Comparison of ENCODE assay signal across 8 mouse cellular contexts in the genomic region with DNA sequence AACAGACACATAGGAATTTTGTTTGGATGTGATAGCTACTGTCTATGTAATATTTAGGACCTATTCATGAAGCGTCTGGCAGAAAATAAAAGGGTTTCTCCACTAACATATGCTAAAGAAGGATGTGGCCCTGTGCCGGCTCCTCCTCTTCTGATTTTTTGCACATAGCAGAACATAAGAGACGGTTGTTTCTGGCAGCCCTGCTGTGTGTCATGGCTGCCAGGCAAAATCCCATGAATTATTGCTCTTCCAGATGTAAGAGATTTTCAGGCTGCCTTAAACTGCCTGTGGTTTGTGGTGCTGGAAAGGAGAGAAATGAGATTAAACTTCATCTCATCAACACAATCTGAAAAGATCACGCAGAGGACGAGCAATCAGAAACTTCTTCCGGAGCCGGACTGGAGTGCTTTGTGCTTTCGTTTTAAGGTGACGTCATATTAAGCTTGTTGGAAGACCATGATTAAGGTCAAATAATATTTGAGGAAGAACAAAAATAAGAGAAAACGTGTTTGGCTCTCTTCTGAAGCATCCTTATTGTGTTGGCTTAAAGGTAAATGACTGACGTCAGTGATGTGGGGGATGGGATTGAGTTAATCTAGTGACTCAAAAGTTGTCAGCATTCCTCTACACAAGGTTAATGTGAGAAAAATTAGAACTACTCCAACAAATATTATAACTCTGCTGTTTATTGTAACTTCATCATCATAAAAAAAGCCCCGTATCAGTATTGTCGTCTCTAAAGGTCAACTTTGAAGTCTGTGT.
DNase-seq lines count a peak whose midpoint lies in the region; ATAC-seq lines count a peak whose summit lies in the region.

No protein-coding gene starts in this region.

- H3K27ac ChIP-seq in heart, embryonic 16.5 days (ENCODE audit: low read length) = no peak overlapping the region
- no peak overlapping the region for H3K27ac ChIP-seq in heart, embryonic 11.5 days (ENCODE audit: low read depth, low read length)
- no peak overlapping the region for H3K27ac ChIP-seq in midbrain, embryonic 14.5 days (replicated peaks; ENCODE audit: low read depth, low read length)
- no peak overlapping the region for H3K27ac ChIP-seq in midbrain, embryonic 11.5 days (ENCODE audit: low read depth, low read length)
- peak overlapping the region; percentile 55; the same call in 1 of the 2 replicates for H3K27ac ChIP-seq in intestine, embryonic 14.5 days (ENCODE audit: low read depth)
- peak overlapping the region; percentile 22; the same call in 1 of the 2 replicates for H3K27ac ChIP-seq in stomach, embryonic 16.5 days (ENCODE audit: low read length)

- H3K4me1 ChIP-seq in heart, embryonic 16.5 days (ENCODE audit: control insufficient read depth, insufficient read depth, low read length) = no peaks in the 10 kb centered on the region
- H3K4me1 ChIP-seq in heart, embryonic 11.5 days (ENCODE audit: control insufficient read depth, insufficient read depth, low read length) = no peaks in the 10 kb centered on the region
- no peaks in the 10 kb centered on the region for H3K4me1 ChIP-seq in midbrain, embryonic 14.5 days (ENCODE audit: control insufficient read depth, insufficient read depth, low read length)
- H3K4me1 ChIP-seq in midbrain, embryonic 11.5 days (ENCODE audit: control insufficient read depth, insufficient read depth, low read length) = no peaks in the 10 kb centered on the region
- peaks cover 8% of the 10 kb centered on the region; the same call in 1 of the 2 replicates for H3K4me1 ChIP-seq in intestine, embryonic 14.5 days (replicated peaks; ENCODE audit: control insufficient read depth, insufficient read depth, low read length)
- no peaks in the 10 kb centered on the region for H3K4me1 ChIP-seq in stomach, embryonic 16.5 days (ENCODE audit: control insufficient read depth, insufficient read depth, low read length)

- H3K36me3 ChIP-seq in heart, embryonic 16.5 days (ENCODE audit: control insufficient read depth, insufficient read depth) = no peaks in the 10 kb centered on the region
- H3K36me3 ChIP-seq in heart, embryonic 11.5 days (ENCODE audit: control insufficient read depth, insufficient read depth, low read length) = no peaks in the 10 kb centered on the region
- no peaks in the 10 kb centered on the region for H3K36me3 ChIP-seq in midbrain, embryonic 14.5 days (ENCODE audit: control insufficient read depth, insufficient read depth, low read length)
- H3K36me3 ChIP-seq in midbrain, embryonic 11.5 days (ENCODE audit: control insufficient read depth, insufficient read depth, low read length) = no peaks in the 10 kb centered on the region
- H3K36me3 ChIP-seq in intestine, embryonic 14.5 days (ENCODE audit: control insufficient read depth, insufficient read depth, low read length) = no peaks in the 10 kb centered on the region
- H3K36me3 ChIP-seq in stomach, embryonic 16.5 days (ENCODE audit: control insufficient read depth, insufficient read depth, low read length) = no peaks in the 10 kb centered on the region

- WGBS in heart, embryonic 16.5 days = 68% methylated on average over 13 of the region's 13 CpGs
- WGBS in heart, embryonic 11.5 days (ENCODE audit: insufficient replicate concordance) = 80% methylated on average over 13 of the region's 13 CpGs
- WGBS in midbrain, embryonic 14.5 days = 74% methylated on average over 13 of the region's 13 CpGs
- WGBS in midbrain, embryonic 11.5 days = 86% methylated on average over 13 of the region's 13 CpGs
- 41% methylated on average over 13 of the region's 13 CpGs for WGBS in intestine, embryonic 14.5 days
- WGBS in stomach, embryonic 16.5 days = 50% methylated on average over 13 of the region's 13 CpGs

- ATAC-seq in heart, embryonic 16.5 days (replicated peaks; ENCODE audit: extremely low read depth, insufficient read depth, low FRiP score) = no peak
- no peak for ATAC-seq in heart, embryonic 11.5 days (replicated peaks; ENCODE audit: insufficient number of reproducible peaks, low FRiP score, low TSS enrichment)
- no peak for ATAC-seq in midbrain, embryonic 14.5 days (ENCODE audit: low FRiP score, low TSS enrichment)
- ATAC-seq in midbrain, embryonic 11.5 days (ENCODE audit: low FRiP score) = no peak
- peak; percentile 53; the same call in 1 of the 2 replicates for ATAC-seq in intestine, embryonic 14.5 days (replicated peaks; ENCODE audit: low FRiP score, low TSS enrichment, low read depth)
- peak; percentile 47; the same call in 1 of the 2 replicates for ATAC-seq in stomach, embryonic 16.5 days (ENCODE audit: insufficient read depth, low FRiP score)

- no peak overlapping the region for H3K9ac ChIP-seq in heart, embryonic 16.5 days (ENCODE audit: low read length)
- no peak overlapping the region for H3K9ac ChIP-seq in heart, embryonic 11.5 days (ENCODE audit: low read depth, low read length)
- no peak overlapping the region for H3K9ac ChIP-seq in midbrain, embryonic 14.5 days (replicated peaks; ENCODE audit: low read length)
- H3K9ac ChIP-seq in midbrain, embryonic 11.5 days (ENCODE audit: low read length) = no peak overlapping the region
- H3K9ac ChIP-seq in intestine, embryonic 14.5 days (ENCODE audit: low read length) = no peak overlapping the region
- peak overlapping the region; percentile 47; the same call in 1 of the 2 replicates for H3K9ac ChIP-seq in stomach, embryonic 16.5 days (ENCODE audit: low read length)

- H3K27me3 ChIP-seq in heart, embryonic 16.5 days (ENCODE audit: control insufficient read depth, insufficient read depth, low read length) = no peaks in the 10 kb centered on the region
- H3K27me3 ChIP-seq in heart, embryonic 11.5 days (ENCODE audit: control insufficient read depth, insufficient read depth, low read length) = no peaks in the 10 kb centered on the region
- H3K27me3 ChIP-seq in midbrain, embryonic 14.5 days (ENCODE audit: control insufficient read depth, insufficient read depth, low read length) = no peaks in the 10 kb centered on the region
- no peaks in the 10 kb centered on the region for H3K27me3 ChIP-seq in midbrain, embryonic 11.5 days (ENCODE audit: control insufficient read depth, insufficient read depth, low read length)
- no peaks in the 10 kb centered on the region for H3K27me3 ChIP-seq in intestine, embryonic 14.5 days (replicated peaks; ENCODE audit: control insufficient read depth, insufficient read depth, low read length)
- H3K27me3 ChIP-seq in stomach, embryonic 16.5 days (ENCODE audit: control insufficient read depth, insufficient read depth, low read length) = no peaks in the 10 kb centered on the region

- peak overlapping the region; percentile 10; the same call in 1 of the 2 replicates for H3K4me3 ChIP-seq in heart, embryonic 16.5 days (ENCODE audit: low read length)
- no peak overlapping the region for H3K4me3 ChIP-seq in heart, embryonic 11.5 days (ENCODE audit: low read depth, low read length)
- H3K4me3 ChIP-seq in midbrain, embryonic 14.5 days (replicated peaks; ENCODE audit: low read depth, low read length) = no peak overlapping the region
- H3K4me3 ChIP-seq in midbrain, embryonic 11.5 days (ENCODE audit: low read depth, low read length) = no peak overlapping the region
- H3K4me3 ChIP-seq in intestine, embryonic 14.5 days (ENCODE audit: low read depth, low read length) = peak overlapping the region; percentile 16; the same call in 1 of the 2 replicates
- peak overlapping the region; percentile 32 for H3K4me3 ChIP-seq in stomach, embryonic 16.5 days (replicated peaks; ENCODE audit: low read length)

- no peak overlapping the region for H3K4me2 ChIP-seq in heart, embryonic 16.5 days (ENCODE audit: low read depth, low read length)
- H3K4me2 ChIP-seq in heart, embryonic 11.5 days = no peak overlapping the region
- no peak overlapping the region for H3K4me2 ChIP-seq in midbrain, embryonic 14.5 days (ENCODE audit: low read length)
- H3K4me2 ChIP-seq in midbrain, embryonic 11.5 days = no peak overlapping the region
- peak overlapping the region; percentile 34 for H3K4me2 ChIP-seq in intestine, embryonic 14.5 days (ENCODE audit: low read length)
- H3K4me2 ChIP-seq in stomach, embryonic 16.5 days (ENCODE audit: low read depth, low read length) = peak overlapping the region; percentile 41

- peak; percentile 24 for DNase-seq in midbrain, embryonic 14.5 days
- no peak for DNase-seq in midbrain, embryonic 11.5 days (ENCODE audit: low spot score, missing footprints)
- DNase-seq in intestine, embryonic 14.5 days (ENCODE audit: low spot score) = peak; percentile 53
- no peak for DNase-seq in thymus, adult 18-20 months
- DNase-seq in thymus, postnatal 4 days = no peak

- H3K9me3 ChIP-seq in heart, embryonic 16.5 days (replicated peaks; ENCODE audit: control insufficient read depth, low read length) = no peaks in the 10 kb centered on the region
- H3K9me3 ChIP-seq in heart, embryonic 11.5 days (replicated peaks; ENCODE audit: control insufficient read depth, low read length) = no peaks in the 10 kb centered on the region
- H3K9me3 ChIP-seq in midbrain, embryonic 14.5 days (ENCODE audit: control insufficient read depth, low read length) = no peaks in the 10 kb centered on the region
- no peaks in the 10 kb centered on the region for H3K9me3 ChIP-seq in midbrain, embryonic 11.5 days (ENCODE audit: control insufficient read depth, low read length)
- H3K9me3 ChIP-seq in intestine, embryonic 14.5 days (ENCODE audit: control insufficient read depth, low read length) = no peaks in the 10 kb centered on the region
- H3K9me3 ChIP-seq in stomach, embryonic 16.5 days (replicated peaks; ENCODE audit: control insufficient read depth, low read length) = no peaks in the 10 kb centered on the region

Comparison
In these comparisons a context has a peak if more than half of its experiments do, and no peak if none do; other contexts are left out.
1. H3K4me3 ChIP-seq: peak in heart, embryonic 16.5 days (single experiment), intestine, embryonic 14.5 days (single experiment) and stomach, embryonic 16.5 days (single experiment); none in heart, embryonic 11.5 days (single experiment), midbrain, embryonic 14.5 days (single experiment) and midbrain, embryonic 11.5 days (single experiment).
2. DNase-seq: peak in midbrain, embryonic 14.5 days (single experiment) and intestine, embryonic 14.5 days (single experiment); none in midbrain, embryonic 11.5 days (single experiment), thymus, adult 18-20 months (0 of 2) and thymus, postnatal 4 days (single experiment).
3. ATAC-seq: peak in intestine, embryonic 14.5 days (single experiment) and stomach, embryonic 16.5 days (single experiment); none in heart, embryonic 16.5 days (single experiment), heart, embryonic 11.5 days (single experiment), midbrain, embryonic 14.5 days (single experiment) and midbrain, embryonic 11.5 days (single experiment).
4. H3K27ac ChIP-seq: peak in intestine, embryonic 14.5 days (single experiment) and stomach, embryonic 16.5 days (single experiment); none in heart, embryonic 16.5 days (single experiment), heart, embryonic 11.5 days (single experiment), midbrain, embryonic 14.5 days (single experiment) and midbrain, embryonic 11.5 days (single experiment).
5. H3K4me2 ChIP-seq: peak in intestine, embryonic 14.5 days (single experiment) and stomach, embryonic 16.5 days (single experiment); none in heart, embryonic 16.5 days (single experiment), heart, embryonic 11.5 days (single experiment), midbrain, embryonic 14.5 days (single experiment) and midbrain, embryonic 11.5 days (single experiment).